Mouse (Mus musculus) c-Kit-negative CD71-positive TER-119-positive erythroid progenitor cells, embryonic 14.5 days (primary cell): ENCODE measurements around the gene P2ry14.

ENCODE experiments used
- DNase-seq: peaks from one replicate; pipeline ENCODE4 v3.0.0-alpha.2; 2013; ENCODE audit warnings: low read depth, low spot score

The P2ry14 gene

DNA sequence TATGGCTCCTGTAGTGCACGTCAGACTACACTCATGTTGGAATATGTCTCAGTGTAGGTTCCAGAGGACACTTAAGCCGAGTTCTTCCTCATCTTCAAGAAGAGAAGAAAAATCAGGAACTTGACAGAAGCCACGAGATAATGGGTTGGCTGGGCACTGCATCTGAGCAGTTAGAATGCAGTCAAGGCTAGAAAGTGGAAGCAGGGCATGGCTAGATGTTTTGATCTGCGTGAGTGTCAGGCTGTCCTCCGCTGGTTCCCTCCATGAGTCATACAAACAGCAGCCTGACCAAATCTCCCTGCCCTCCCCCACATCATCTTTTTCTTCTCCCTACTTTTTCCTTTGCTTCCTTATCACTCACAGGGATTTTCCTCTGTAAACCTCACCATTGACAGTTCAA, at the start of gene P2ry14:
P2ry14 (minus strand) TSS at position 195 of the 400 bp plus-strand sequence.
- DNase-seq = no peak

DNA sequence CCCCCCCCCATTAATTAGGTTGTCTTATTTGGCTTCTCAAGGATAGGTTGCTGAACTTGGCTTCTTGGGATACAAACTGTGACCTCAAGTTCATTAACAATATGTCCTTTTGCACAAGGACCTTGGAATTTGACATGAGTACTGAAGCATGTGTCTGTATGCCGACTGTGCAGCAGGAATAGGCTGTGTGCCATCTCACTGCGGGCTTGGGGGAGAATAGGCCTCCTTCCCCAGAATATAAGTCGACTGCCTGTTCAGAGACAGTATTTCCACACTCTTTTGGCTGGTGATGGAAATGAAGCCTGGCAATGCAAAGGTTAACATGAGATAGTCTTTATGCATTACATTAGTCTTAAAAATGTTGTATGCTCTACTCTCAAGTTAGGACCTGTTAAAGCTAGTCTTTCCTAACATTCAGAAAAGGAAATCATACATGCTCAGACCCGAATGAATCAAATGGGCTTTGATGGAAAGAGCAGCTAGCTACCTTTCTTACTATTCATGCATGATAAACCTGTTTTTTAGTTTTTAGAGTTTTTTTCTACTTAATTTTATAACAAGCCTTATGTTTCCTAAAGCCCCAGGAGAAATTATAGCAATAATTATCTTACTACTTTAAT, 44.0 kb upstream of the P2ry14 start:
- no peak for DNase-seq

DNA sequence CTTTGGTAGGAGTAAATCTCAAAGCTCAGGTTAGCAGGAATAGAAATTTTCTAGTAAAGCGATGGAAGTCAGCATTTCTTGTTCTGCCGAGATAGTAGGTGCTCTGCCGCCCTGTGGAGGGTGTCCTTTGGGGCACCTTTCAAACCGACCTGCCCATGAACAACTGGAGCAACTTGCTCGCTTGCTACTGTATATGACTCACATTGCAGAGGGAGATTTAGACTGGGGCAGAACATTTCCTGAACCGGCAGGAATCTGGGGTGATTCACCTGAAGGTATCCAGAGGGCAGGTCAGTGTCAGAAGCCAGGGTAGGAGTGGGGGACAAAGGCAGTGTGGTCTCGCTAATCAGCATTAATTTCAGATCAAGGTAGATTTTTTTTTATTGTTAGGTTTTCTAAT, 41.5 kb upstream of the P2ry14 start, which contains the start of gene Gpr87:
Gpr87 (minus strand) TSS at position 167 of the 400 bp plus-strand sequence.
- no peak for DNase-seq

DNA sequence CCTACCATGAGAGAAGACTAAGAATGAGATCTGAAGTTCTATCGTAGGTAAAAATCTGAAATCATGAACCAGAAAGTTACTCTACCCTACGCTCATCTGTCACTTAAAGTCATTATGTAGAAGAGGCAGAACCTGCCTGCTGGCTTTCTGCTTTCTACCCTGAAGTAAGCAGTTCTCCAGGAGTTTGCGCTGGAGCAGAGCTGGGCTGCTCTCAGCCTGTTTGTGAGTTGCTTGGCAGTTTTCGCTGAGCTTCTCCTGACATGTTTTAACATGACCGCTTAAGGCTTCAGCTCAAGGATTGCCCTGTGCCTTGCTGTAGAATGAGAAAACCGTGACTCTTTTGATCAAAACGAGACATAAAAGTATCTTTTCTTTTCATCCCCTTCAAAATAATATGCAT, 40.7 kb upstream of the P2ry14 start:
- no peak for DNase-seq

DNA sequence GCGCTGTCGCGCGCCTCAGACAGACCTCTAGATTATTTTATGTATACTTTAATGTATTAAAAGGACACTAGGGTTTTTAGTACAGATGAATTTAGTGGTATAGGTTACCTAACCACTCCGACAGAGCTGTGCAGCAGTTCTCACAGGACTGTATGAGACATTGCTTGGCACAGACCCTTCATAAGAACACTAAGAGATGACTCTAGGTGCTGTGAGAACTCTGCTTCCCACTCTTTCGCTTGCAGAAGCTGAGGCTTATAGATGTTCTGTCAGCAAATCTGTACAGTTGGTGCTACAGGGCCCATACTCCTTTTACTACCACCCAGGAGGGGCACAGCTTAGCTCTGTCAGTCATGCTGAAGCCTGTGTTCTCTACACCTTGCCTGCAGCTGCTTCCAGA, 38.3 kb upstream of the P2ry14 start:
- no peak for DNase-seq

DNA sequence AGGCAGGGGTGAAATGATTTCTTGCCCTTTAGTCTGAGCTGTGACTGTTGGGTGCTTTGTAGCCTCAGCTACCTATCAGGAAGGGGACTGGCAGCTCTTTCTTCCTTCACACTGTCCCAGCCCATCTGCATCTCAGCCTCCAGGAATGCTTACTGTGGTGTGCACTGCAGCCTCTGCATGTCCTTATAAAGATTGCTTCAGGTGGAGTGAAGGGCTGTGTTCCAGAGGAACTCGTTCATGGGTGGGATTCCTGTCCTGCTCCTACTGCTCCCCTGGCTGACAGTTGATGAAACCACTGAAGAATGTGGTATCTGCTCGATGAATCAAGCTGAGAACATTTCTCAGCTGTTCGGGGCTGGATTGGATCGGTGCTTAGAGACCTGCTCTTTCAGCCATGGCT, 33.9 kb upstream of the P2ry14 start:
- no peak for DNase-seq

DNA sequence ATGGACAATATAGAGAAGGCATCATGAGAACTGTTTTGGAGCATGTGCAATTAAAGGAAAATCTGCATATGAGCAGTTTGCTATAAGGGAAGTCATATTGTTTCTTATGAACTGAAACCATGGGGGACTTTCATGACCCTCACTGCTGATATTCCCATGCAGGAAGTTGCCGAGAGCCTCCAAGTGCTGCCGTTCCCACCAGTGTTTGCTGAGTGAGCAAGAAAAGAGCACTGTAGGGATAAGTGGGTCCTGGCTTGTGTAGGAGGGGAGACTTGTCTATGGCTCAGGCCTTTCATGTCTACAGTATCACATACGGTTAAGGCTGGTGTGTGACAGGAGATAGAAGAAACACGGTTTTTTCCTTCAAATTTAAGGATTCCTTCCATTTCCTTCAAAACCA, 32.2 kb upstream of the P2ry14 start:
- no peak for DNase-seq

DNA sequence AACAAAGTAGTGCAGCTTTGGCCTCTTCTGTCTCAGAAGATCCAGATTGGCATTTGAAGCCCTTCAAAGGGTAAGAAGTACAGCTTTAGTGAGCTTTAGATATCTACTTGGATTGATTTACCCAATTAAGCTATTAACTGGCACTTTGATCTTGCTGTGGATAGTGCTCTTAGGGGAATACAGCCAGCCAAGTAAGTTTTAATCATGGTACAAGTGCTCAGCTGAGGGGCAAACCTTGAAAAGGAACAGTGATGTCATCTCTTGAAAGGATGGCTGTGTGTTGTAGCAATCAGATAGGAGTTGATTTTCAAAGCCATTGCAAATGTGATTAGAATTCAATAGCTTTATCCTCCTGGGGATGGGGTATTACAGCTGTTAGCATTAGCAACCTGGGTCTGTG, 28.7 kb upstream of the P2ry14 start:
- DNase-seq = no peak

DNA sequence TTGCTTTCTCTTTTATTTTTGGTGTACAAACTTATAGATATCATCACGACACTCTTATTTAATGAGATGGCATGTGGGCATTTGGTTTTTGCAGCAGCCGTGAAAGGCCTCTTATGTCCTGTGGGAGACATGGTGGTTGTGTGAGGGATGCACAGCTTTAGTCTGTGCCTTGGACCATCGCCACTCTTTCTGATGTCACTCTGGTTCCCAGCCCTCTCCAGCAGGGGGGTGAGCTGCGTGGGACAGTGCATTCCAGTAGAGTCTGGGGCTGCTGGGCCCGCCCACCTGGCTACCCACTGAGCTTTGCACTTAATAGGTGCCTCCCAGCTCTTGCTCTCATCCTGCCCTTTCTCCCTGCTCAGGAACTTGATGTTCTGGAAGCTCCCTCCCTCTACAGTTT, 27.7 kb upstream of the P2ry14 start:
- no peak for DNase-seq

DNA sequence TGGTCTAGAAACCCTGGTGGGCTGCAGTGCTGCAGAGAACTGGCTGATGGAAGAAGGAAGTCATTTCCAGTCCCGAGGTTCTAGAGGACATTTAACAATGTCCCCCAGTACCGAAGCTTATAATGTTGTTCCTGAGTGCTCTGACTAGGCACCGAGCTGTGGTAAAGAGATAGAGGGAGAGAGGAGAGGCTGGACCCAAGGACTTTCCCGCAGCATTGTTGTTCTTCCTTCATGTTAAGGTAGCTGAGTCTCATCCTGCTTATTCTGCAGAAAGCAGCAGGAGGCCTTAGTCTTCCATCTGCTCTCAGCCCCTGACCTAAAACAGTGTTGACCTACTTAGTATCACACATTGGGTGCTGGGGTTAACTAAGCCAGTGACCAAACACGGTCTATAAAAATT, 23.5 kb upstream of the P2ry14 start:
- no peak for DNase-seq

DNA sequence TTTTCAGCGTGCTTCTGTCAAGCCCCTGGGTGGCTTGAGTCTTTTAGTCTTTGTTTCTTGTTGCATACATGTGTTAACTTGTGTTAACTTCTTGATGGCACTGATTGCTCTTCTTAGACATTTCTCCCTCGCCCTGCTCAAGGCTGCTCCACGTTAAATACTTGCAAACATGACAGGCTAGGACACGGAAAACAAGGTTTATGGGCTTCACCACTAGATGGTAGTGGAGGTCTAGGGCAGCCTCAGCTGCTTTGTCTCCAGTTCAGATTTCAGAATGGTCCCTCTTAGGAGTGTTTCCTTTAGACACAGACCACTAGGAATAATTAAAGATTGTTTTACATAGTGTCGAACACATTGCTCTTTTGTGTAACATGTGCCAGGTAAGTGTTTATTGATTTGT, 21.8 kb upstream of the P2ry14 start:
- DNase-seq = no peak

DNA sequence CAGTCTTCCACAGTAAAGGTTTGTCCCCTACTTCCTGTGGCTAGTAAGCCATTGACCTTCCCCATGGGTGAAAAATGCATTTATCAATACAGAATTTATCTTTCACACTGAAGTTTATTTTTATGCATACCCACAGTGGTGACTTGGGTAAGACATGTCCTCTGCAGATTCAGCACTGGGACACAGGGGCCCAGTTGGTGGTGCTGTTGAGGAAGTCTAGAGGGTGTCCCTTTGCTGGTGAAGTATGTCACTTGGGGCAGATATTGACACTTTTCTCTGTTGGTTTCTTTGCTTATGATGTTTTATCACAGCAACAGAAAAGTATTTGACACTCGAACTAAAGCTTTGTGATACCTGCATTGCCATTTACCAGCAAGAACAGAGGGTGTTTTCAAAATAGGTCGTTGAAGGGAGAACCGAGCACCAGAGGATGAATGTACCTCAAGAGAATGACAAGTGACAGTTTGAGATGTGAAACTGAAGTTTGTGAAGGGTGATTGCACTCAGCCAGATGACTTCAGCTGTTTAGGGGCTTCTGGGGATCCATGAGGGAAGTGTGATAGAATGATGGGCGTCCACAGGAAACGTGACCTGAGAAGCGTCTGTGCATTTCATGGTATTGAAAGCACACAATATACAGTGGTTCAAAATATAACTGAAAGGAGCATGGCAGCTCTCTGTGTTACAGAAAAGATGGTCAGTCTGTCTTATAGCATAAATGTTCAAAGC, 21.2 kb upstream of the P2ry14 start:
- no peak for DNase-seq

DNA sequence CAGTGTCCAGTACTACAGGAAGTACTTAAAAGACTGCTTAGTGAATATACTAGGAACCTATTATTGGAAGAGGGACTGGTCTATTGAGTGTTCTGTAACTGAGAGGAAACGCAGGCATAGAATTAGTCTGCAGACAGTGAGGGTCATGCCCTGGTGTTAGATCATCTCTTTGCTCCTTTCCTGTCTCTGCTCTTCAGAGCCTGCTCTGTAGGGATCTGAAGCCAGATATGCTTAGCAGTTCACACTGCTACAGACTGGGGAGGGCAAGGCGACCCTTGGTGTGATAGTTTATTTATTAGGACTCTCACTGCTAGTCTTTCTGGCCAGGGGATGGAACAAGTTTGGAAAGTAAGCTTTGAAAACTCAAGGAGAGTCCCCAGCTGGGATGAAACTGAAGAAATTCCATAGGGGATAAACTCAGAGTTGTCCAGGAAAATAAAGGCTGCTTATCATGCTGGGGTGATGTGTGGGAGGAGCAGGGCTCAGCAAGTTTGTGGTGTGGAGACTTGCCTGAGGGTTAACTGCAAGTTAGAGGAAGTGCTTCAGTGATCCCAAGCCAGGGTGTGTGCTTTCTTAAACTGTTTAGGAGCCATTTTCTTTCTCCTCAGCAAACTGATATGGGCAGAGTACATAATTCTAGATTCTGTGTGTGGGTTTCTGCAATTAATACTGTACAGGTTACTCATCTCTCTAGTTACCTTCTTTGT, 16.7 kb upstream of the P2ry14 start:
- DNase-seq = no peak

DNA sequence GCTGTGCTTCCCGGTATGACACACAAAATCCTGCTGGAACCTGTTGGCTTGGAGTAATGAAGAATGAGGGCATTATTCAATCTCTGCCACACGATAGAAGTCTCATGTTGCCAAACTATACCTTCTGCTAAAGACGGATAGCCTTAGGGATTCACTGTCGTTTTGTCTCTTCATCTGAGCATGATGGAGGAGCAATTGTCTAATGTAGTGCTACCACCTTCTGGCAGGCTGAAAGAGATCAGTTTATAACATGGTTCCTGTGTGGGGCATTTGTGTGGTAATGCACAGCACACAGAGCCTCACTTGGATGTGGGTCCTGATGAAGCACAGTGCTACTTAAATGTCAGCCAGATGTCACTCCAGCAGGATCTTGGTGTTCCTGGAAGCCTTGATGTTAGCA, 15.8 kb upstream of the P2ry14 start:
- no peak for DNase-seq

DNA sequence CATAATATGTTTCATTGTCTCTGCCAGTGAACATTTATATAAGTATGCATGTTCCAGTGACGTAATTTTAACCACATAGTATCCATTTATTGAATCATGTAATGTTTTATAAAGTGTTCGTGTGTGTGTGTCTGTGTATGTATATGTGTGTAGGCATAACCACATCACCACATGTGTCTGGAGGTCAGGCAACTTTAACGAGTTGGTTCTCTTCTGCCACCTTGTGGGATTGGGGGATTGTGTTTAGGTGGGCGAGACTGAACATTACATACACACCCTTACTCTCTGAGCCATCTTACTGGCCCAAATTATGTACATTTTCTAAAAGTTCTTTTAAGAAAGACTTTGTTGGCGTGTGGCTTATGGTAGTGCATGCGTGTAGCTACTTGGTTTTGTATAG, 15.1 kb upstream of the P2ry14 start:
- DNase-seq = no peak

DNA sequence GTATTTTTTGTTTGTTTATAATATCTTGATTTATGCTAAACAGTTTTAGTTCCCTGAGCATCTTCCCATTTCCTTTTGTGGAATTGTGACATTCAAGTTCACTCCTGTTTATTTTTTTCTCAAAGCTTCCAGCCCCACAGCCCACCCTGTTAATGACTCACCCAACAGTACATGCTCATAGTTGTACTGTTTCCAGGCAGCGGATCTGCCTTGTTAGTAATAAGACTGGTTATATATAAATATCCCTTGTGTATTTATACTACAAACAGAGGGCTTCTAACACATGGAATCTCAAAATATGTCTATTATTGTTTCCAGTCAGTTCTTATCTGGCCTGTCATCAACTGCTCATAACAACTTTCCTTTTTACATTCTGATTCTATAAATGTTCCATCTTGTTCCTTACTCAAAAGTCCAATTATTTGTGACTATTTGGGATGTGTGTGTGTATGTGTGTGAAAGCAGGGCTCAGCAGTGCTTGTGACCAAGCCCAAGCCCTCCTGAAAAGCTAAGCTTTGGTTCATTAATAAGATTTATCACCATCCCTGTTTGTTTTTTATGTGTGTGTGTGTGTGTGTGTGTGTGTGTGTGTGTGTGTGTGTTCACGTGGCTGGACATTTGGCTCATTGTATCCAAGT, 14.1 kb upstream of the P2ry14 start:
- no peak for DNase-seq

DNA sequence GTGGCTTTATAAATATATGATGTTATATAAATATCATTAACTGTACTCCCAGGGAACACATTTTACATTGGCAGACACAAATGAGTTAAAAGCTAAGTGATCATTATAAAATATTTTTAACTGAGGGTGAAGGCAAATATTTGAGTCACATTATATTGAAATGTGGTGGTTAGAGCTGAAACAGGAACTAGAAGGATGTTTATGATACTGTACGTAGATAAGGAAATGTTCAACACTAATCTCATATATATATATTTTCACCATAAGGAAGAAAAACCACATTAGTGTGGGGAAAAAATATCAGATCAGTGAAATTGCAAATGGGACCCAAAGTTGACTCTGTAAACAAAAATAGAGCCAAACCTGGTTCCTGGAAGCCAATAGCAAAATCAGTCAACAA, 7.0 kb upstream of the P2ry14 start:
- DNase-seq = no peak

DNA sequence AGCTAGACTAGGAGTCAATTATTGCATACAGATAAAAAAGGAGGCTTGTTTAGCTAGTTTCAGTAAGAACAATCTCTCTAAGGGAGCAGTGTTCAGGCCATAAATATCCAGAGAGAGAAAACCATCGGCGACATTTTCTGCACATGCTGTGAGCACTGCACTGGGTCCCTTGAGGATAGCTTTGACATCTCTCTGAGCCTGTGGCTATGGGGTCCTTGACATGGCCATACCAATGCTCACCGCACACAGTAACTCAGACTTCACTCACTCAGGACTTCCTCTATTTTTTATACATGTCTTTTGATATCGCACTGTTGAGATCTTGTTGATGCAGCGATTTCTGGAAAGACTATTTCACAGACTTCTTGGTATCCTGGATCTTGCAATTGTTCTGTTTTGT, 3.6 kb upstream of the P2ry14 start:
- no peak for DNase-seq

DNA sequence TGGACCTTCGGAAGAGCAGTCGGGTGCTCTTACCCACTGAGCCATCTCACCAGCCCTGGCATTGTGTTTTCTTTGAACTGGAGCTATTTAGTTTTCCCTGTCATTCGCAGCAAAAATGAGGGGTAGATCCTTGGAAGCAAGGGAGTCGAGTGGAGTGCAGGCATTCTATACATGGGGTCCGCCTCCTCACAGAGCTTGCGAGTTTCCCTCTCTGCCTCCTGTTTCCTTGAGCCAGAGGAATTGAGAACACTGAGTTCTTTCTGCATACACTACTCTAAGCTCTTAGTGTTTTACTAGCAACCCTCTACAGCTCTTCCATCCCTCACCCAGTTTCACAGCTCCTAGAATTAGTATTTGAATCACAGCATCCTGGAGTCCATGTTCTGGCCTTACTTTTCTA, 2.0 kb upstream of the P2ry14 start:
- DNase-seq = no peak

DNA sequence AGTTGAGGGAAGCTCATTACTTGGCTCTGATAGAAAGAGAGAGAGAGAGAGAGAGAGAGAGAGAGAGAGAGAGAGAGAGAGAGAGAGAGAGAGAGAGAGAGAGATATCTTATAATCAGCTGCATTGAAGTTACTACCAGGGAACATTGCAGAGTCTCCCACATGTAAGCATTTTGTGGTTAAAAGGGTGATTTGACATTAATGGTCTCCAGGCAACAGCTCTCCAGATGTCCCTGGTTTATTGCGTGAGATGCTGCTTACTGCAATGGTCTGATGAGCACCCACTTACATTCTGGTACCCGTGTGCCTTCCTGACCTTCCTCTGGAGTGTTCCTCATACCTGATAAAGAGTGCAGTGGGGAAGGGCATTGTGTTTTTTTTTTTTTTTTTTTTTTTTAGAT, 1.5 kb upstream of the P2ry14 start:
- DNase-seq = no peak

DNA sequence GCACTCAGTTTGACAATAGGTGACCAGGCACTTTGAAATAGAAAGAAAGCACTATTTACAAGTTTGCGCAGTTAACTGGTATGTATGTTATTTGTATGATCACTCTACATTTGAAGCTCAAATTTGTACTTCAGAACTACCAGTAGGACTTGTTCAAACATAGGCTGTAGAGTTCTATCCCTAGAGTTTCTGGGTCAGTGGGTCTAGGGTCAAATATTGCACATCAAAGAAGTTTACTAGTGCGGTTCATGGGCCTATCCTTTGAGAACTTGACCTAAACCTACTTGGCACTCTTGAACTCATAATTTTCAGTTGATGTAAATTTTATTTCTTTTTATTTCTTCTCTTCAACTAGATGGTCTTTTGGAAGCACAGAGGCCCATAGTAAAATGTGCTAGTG, 2.8 kb downstream of the P2ry14 start:
- no peak for DNase-seq

DNA sequence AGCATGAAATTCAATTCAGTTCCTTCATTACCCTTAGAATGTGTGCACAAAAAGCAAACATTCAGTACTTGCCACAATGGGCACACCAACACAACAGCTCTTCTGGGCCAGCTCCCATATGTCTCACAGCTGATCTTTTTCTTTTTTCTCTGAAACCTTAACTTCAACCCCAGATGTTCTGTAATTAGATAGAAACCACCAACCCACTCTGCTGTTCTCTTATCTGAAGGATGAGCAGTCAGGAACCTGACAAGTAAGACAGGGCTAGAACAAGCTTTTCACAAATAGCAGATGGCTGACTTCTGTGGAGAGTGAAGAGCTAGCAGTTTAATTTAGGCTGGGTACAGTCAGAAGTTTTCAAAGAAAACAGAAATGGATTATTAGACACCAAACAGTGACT, 3.8 kb downstream of the P2ry14 start:
- DNase-seq = no peak

DNA sequence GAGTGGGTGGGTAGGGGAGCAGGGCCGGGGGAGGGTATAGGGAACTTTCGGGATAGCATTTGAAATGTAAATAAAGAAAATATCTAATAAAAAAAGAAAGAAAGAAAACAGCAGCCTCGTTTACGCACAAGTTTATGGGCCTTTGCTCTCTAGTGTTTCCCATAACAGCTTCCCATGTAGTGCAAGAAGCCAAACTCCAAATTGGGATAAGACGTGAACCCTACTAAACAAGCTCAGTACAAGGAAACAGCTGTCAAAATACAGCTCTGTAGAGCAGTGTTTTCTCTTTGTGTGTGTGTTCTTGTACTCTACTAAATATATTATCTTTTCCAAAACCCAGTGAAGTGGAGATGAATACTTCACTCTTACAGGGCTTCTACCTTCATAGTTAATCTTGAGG, 8.2 kb downstream of the P2ry14 start:
- no peak for DNase-seq
